Mouse (Mus musculus) midbrain, embryonic 10.5 days (tissue): Measurements from ENCODE around the gene Rtp2. TPM values are rescaled to one million over a fixed set of nuclear protein-coding genes. Genes with fewer than 3 reads are reported as not detected.

Source experiments
- DNase-seq: peaks from one replicate; pipeline ENCODE4 v3.0.0-alpha.2; 2017; ENCODE audit warnings: low spot score
- H3K27ac ChIP-seq: fragments of 300-500 bp; sonication (generic); replicated peaks from 2 replicates; pipeline ENCODE4 v1.5.1; 2016; ENCODE audit warnings: mild to moderate bottlenecking
- H3K27me3 ChIP-seq: fragments of 300-500 bp; sonication (generic); 2 replicates; pipeline ENCODE4 v1.6.1; 2016; ENCODE audit warnings: low read depth, mild to moderate bottlenecking; ENCODE audit not compliant: poor library complexity, severe bottlenecking
- H3K36me3 ChIP-seq: fragments of 300-500 bp; sonication (generic); 2 replicates; pipeline ENCODE4 v1.6.1; 2016; ENCODE audit warnings: mild to moderate bottlenecking, moderate library complexity
- H3K4me1 ChIP-seq: fragments of 300-500 bp; sonication (generic); 2 replicates; pipeline ENCODE4 v1.6.1; 2016
- H3K4me3 ChIP-seq: fragments of 300-500 bp; sonication (generic); 2 replicates; pipeline ENCODE4 v1.5.1; 2016; ENCODE audit warnings: mild to moderate bottlenecking, moderate library complexity
- H3K9me3 ChIP-seq: fragments of 300-500 bp; sonication (generic); replicated peaks from 2 replicates; pipeline ENCODE4 v1.6.1; 2016; ENCODE audit warnings: mild to moderate bottlenecking
- WGBS: fragments of 180-500 bp; shearing (Covaris S2); methylation state at CpG from one replicate; pipeline ENCODE4 v1.1.7; 2016; 5-methylcytosine and 5-hydroxymethylcytosine counted together
- polyA plus RNA-seq: library from polyadenylated mRNA; unstranded; fragments of >200 nt; fragmentation: Nextera tagmentation; extraction: Ambion mirVana; gene quantifications from 2 replicates; pipeline ENCODE4 v1.2.1, GENCODE M21; 2016

Rtp2 gene
- polyA plus RNA-seq, 1 experiment from 2014 or later, result not detected

DNA sequence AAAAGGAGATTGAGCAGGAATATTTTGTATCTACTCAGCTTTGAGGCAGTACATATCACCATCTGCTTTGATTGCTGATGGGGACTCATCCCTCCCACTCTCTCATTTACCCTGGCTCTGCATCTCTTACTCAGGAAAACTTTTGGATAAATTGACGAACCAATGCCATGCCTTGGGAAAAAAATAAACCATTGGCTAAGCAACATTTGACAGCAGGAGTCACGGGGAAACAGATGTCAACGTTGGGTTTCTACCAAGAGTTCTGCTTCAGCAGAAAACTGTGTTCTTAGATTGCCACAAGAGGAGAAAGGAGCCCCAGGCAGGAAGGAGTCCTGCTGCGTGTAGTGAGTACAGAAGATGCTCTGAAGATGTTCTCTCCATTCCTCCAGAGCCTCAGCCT is 32.1 kb downstream of the Rtp2 start:
- 89% methylated on average over 4 of the region's 4 CpGs for WGBS
- H3K9me3 ChIP-seq, result no peaks in the 10 kb centered on the region
- H3K36me3 ChIP-seq, result no peaks in the 10 kb centered on the region
- no peak overlapping the region for H3K4me3 ChIP-seq
- peaks cover 17% of the 10 kb centered on the region for H3K4me1 ChIP-seq
- peaks cover 13% of the 10 kb centered on the region; the same call in 1 of the 2 replicates for H3K27me3 ChIP-seq
- no peak for DNase-seq
- H3K27ac ChIP-seq, result no peak overlapping the region

DNA sequence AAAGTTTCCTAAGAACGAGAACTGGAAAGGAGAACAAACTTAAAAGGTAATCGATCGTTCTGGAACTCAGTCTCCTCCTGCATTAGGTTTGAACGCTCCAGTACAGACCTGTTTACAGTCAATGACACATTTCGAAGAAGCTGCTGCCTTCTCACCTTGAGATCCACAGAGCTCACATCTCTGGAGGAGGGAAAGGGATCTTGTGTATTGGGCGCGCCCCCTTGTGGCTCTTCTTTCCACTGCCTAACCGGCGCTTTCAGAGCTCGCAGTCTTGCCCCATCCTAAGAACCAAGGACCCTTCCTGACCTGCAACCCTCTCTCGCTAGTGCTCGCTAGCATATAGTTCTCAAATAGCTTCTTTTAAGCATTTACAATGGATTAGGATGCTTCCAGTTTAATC is 33.4 kb downstream of the Rtp2 start:
- no peaks in the 10 kb centered on the region for H3K9me3 ChIP-seq
- 0 out of 2 replicates have a peak overlapping the region, but pooled peaks have one; percentile 44 for H3K4me3 ChIP-seq
- H3K36me3 ChIP-seq, result no peaks in the 10 kb centered on the region
- H3K27ac ChIP-seq, result no peak overlapping the region
- peak; percentile 79 for DNase-seq
- peaks cover 17% of the 10 kb centered on the region for H3K4me1 ChIP-seq
- WGBS, result 18% methylated on average over 12 of the region's 12 CpGs
- H3K27me3 ChIP-seq, result peaks cover 13% of the 10 kb centered on the region; the same call in 1 of the 2 replicates

DNA sequence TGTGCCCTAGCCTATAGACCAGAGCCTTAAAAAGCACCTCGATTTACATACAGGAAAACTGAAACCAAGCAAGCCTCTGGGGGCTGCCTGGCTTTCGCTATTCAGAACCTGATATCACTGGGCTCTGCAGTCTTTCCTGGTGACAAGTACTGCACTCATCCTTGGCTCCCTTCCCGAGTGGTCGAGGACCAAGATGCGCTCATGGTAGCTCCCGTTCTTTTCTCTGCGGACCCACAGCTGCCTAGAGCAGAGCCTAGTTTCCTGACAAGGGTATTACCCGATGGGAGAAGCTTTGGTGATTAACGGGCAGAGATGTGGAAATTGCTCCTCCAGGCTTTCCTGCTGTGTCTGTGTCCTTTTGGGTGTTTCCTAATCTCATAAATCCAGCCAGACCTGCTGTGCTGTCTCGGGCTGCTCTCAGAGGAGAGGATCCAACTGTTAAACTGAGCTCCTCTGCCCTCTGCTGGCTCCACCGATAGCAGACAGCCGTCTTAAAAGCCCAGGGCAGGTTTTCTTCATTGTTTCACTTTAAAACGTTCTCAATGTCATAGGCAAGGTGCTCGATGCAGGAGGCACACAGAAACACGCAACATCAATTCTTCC is 34.1 kb downstream of the Rtp2 start:
- Histone ChIP-seq H3K27me3 (peaks cover 13% of the 10 kb centered on the region; the same call in 1 of the 2 replicates), H3K4me3 (peak overlapping the region; percentile 44), H3K9me3 (no peaks in the 10 kb centered on the region), H3K36me3 (no peaks in the 10 kb centered on the region), H3K27ac (peak overlapping the region; percentile 28; the same call in 1 of the 2 replicates), H3K4me1 (peaks cover 17% of the 10 kb centered on the region)
- peak; percentile 67 for DNase-seq
- WGBS, result 17% methylated on average over 15 of the region's 15 CpGs

GRCm38 (mm10) chr16:23897486-23897885 is 34.7 kb downstream of the Rtp2 start:
- no peak for DNase-seq
- H3K27me3 ChIP-seq, result peaks cover 17% of the 10 kb centered on the region
- no peak overlapping the region for H3K27ac ChIP-seq
- peaks cover 17% of the 10 kb centered on the region for H3K4me1 ChIP-seq
- H3K9me3 ChIP-seq, result no peaks in the 10 kb centered on the region
- WGBS, result 65% methylated on average over 5 of the region's 5 CpGs
- H3K36me3 ChIP-seq, result no peaks in the 10 kb centered on the region
- peak overlapping the region; percentile 44; the same call in 1 of the 2 replicates for H3K4me3 ChIP-seq

DNA sequence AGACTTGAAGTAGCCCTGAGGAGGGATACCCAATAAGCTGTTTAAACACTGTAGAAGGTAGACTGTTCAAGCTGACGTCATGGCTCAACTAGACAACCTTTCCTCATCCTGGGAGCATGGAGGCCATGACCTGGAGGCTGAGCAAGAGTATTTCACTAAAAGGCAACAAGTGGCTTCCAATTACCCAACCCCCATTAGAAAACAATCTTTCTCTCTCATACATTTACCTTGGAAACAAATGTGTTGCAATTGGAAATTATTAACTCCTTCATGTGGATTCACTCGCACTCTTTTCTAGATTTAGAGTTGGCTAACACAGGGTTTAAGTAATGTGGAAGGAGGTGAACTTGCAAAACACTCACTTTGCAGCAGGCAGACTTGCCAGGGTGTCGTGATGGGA is 37.1 kb downstream of the Rtp2 start:
- H3K9me3 ChIP-seq, result no peaks in the 10 kb centered on the region
- H3K27me3 ChIP-seq, result peaks cover 41% of the 10 kb centered on the region
- peaks cover 23% of the 10 kb centered on the region for H3K4me1 ChIP-seq
- H3K27ac ChIP-seq, result no peak overlapping the region
- WGBS, result 87% methylated on average over 3 of the region's 3 CpGs
- H3K36me3 ChIP-seq, result no peaks in the 10 kb centered on the region
- no peak for DNase-seq
- H3K4me3 ChIP-seq, result no peak overlapping the region

DNA sequence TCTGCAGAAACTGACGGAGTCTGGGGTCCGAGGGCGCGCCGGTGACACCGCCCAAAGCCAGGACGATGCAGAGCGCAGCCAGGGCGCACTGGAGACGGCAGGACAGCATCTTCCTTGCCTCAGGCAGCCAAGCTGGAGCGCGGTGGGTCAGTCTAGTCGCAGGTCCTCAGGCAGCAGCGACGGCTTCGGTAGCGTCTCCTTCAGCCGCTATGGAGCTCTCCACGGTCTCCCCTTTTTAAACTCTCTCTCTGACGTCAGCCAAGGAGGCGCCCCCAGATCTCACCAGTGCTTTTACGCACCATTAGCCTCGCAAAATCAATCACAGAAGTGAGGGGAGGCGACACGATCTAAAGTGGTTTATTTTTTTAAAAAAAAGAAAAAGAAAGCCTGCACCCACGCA is 41.6 kb downstream of the Rtp2 start, which contains the start of gene Sst:
Gene Sst (minus strand): TSS at position 323 of the 400 bp plus-strand sequence.
- 7% methylated on average over 26 of the region's 26 CpGs for WGBS
- Histone ChIP-seq H3K4me3 (peak within 1 kb of the TSS; percentile 36), H3K9me3 (no peaks in the 10 kb centered on the region), H3K27ac (no peak within 1 kb of the TSS; the same call in 1 of the 2 replicates), H3K36me3 (no peaks in the 10 kb centered on the region), H3K27me3 (peaks cover 35% of the 10 kb centered on the region), H3K4me1 (peaks cover 6% of the 10 kb centered on the region)
- DNase-seq, result peak; percentile 14

DNA sequence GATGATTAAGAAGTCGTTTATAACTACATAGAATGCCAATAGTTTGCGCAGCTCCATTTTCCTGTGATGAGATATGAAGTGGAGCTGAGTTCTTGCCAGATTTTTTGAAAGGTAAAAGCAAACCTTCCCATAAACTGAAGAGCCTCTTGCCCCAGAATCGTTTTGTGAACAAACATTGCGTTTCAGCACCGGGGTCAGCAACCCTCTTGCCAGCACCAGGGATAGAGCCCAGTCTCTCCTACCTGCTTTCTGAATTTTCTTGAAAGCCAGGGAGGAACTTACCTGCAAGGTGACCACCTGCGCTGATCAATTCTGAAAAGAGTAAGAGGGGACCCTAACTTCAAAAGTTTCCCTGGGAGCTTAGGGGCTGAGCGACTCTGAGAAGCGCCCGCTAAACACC is 42.0 kb downstream of the Rtp2 start:
- 7% methylated on average over 9 of the region's 9 CpGs for WGBS
- Histone ChIP-seq H3K4me1 (peaks cover 6% of the 10 kb centered on the region), H3K27ac (no peak overlapping the region), H3K9me3 (no peaks in the 10 kb centered on the region), H3K4me3 (peak overlapping the region; percentile 36), H3K36me3 (no peaks in the 10 kb centered on the region), H3K27me3 (peaks cover 35% of the 10 kb centered on the region)
- DNase-seq, result no peak

- Histone ChIP-seq H3K4me1 (peaks cover 6% of the 10 kb centered on the region), H3K36me3 (no peaks in the 10 kb centered on the region), H3K27me3 (peaks cover 35% of the 10 kb centered on the region), H3K4me3 (no peak overlapping the region), H3K27ac (no peak overlapping the region), H3K9me3 (no peaks in the 10 kb centered on the region)
- DNase-seq, result no peak
- 74% methylated on average over 10 of the region's 10 CpGs for WGBS
Measured at GRCm38 (mm10) chr16:23887910-23888579, 44.1 kb downstream of the Rtp2 start.

- Histone ChIP-seq H3K4me1 (no peaks in the 10 kb centered on the region; the same call in 1 of the 2 replicates), H3K9me3 (no peaks in the 10 kb centered on the region), H3K27ac (no peak overlapping the region), H3K36me3 (no peaks in the 10 kb centered on the region), H3K4me3 (no peak overlapping the region), H3K27me3 (peaks cover 7% of the 10 kb centered on the region)
- DNase-seq, result no peak
- WGBS, result 88% methylated on average over 12 of the region's 12 CpGs
Measured at GRCm38 (mm10) chr16:23885098-23885497, 47.1 kb downstream of the Rtp2 start.

Other genes starting within 250 kb of the Rtp2 start
- gene Sst, start 41.4 kb downstream of the Rtp2 start, polyA plus RNA-seq, result 29.9 and 39.9 TPM in 2 replicates
- gene Gm37419, start 56.1 kb upstream of the Rtp2 start, polyA plus RNA-seq, result not detected in 2 replicates
- 0.02 and 0.07 TPM in 2 replicates for gene Bcl6, start 56.5 kb upstream of the Rtp2 start, polyA plus RNA-seq